Mouse (Mus musculus) hindbrain, embryonic 16.5 days (tissue): ENCODE measurements around the gene Trpv4. TPM values are rescaled to one million over a fixed set of nuclear protein-coding genes. Genes with fewer than 3 reads are reported as not detected.

ENCODE experiments used
- ATAC-seq: fragments of 200-750 bp; cut with Nextera tagmentation; 2 replicates; pipeline ENCODE4 v1.8.0; 2017; ENCODE audit warnings: moderate TSS enrichment, moderate library complexity
- H3K27ac ChIP-seq: fragments of 300-500 bp; sonication (generic); 2 replicates; pipeline ENCODE4 v1.5.1; 2014; ENCODE audit warnings: low read depth, mild to moderate bottlenecking, control low read depth, low read length, moderate library complexity
- H3K27me3 ChIP-seq: fragments of 300-500 bp; sonication (generic); replicated peaks from 2 replicates; pipeline ENCODE4 v1.6.1; 2014; ENCODE audit warnings: low read length; ENCODE audit not compliant: control insufficient read depth, insufficient read depth
- H3K36me3 ChIP-seq: fragments of 300-500 bp; sonication (generic); 2 replicates; pipeline ENCODE4 v1.6.1; 2014; ENCODE audit warnings: mild to moderate bottlenecking, low read length, moderate library complexity, mixed read lengths; ENCODE audit not compliant: control insufficient read depth, insufficient read depth
- H3K4me1 ChIP-seq: fragments of 300-500 bp; sonication (generic); 2 replicates; pipeline ENCODE4 v1.6.1; 2014; ENCODE audit warnings: low read depth, low read length; ENCODE audit not compliant: control insufficient read depth, insufficient read depth
- H3K4me2 ChIP-seq: fragments of 300-500 bp; sonication (generic); 2 replicates; pipeline ENCODE4 v1.6.1; 2014; ENCODE audit warnings: mild to moderate bottlenecking, low read length, control low read depth, moderate library complexity
- H3K4me3 ChIP-seq: fragments of 300-500 bp; sonication (generic); 2 replicates; pipeline ENCODE4 v1.5.1; 2014; ENCODE audit warnings: mild to moderate bottlenecking, low read length, control low read depth, moderate library complexity
- H3K9ac ChIP-seq: fragments of 300-500 bp; sonication (generic); 2 replicates; pipeline ENCODE4 v1.6.1; 2014; ENCODE audit warnings: low read depth, mild to moderate bottlenecking, control low read depth, low read length, moderate library complexity
- H3K9me3 ChIP-seq: fragments of 300-500 bp; sonication (generic); 2 replicates; pipeline ENCODE4 v1.6.1; 2014; ENCODE audit warnings: mild to moderate bottlenecking, low read length, moderate library complexity; ENCODE audit not compliant: control insufficient read depth
- WGBS: fragments of 180-500 bp; shearing (Covaris S2); extraction: QIAGEN DNeasy Blood & Tissue Kit; methylation state at CpG from one replicate; pipeline ENCODE4 v1.1.7; 2014; 5-methylcytosine and 5-hydroxymethylcytosine counted together
- polyA plus RNA-seq: library from polyadenylated mRNA; unstranded; fragments of >200 nt; fragmentation: Nextera tagmentation; extraction: Ambion mirVana; gene quantifications from 2 replicates; pipeline ENCODE4 v1.2.1, GENCODE M21; 2015

The Trpv4 gene
- polyA plus RNA-seq, 1 experiment from 2014 or later, result 3.0 TPM

DNA sequence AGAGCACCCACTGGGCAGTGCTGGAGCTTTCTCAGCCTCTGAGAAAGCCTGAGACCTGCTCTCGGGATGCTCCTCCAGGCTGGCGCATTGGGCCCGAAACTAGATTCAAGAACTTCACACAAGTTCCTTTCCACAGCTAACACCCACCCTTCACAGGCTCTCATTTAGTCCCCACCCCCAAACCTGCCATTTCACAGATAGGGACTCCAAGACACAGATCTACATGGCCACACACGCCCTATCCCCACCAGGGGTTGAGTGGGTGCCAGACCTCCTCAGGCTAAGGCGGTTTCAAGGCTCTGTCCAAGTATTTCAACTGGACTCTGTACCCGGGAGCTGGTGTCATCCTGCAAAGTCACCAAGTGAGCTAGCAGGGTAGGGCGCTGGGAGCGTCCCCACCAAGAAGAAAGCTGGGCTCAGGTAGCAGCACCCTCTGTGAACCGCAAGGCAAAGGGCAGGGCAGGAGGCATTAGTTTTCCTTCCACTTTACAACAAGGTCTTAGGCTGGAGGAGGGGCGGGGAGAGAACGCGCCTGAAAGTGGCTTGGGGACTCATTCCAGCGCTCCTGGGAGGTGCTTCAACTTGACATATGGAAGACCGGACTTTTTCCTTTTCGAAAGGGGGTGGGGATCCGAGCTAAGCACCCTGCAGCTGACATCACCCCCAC, 31.6 kb upstream of the Trpv4 start:
- no peaks in the 10 kb centered on the region for H3K36me3 ChIP-seq

DNA sequence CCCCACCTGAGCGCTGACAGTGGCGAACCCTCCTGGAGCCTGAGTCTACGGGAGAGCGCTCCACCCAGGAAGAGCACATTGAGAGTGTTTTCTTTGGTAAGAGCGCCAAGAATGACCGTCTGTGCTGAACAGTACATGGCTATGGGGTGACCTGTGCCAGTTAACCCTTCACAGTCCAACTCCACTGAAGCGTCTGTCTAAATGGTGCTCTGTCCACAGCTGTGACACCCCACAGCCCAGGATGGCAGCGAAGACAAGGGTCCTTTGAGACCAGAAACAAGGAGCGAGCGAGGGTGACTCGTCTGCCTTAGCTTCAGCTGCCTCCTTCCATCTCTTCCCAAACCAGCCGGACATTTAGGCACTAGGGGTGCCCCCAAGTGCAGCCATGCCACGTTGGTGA, 30.5 kb upstream of the Trpv4 start:
- Histone ChIP-seq H3K4me3 (no peak overlapping the region), H3K27ac (no peak overlapping the region), H3K4me1 (peaks cover 18% of the 10 kb centered on the region), H3K27me3 (no peaks in the 10 kb centered on the region), H3K4me2 (peak overlapping the region; percentile 21; the same call in 1 of the 2 replicates), H3K36me3 (no peaks in the 10 kb centered on the region), H3K9ac (no peak overlapping the region), H3K9me3 (no peaks in the 10 kb centered on the region)
- WGBS, result 79% methylated on average over 13 of the region's 13 CpGs
- ATAC-seq, result no peak

More for the DNA sequence above, 31.6 kb upstream of the Trpv4 start:
- H3K9me3 ChIP-seq, result no peaks in the 10 kb centered on the region
- no peaks in the 10 kb centered on the region for H3K27me3 ChIP-seq
- H3K4me2 ChIP-seq, result peak overlapping the region; percentile 82
- WGBS, result 14% methylated on average over 16 of the region's 16 CpGs
- H3K27ac ChIP-seq, result no peak overlapping the region
- H3K4me1 ChIP-seq, result peaks cover 18% of the 10 kb centered on the region
- ATAC-seq, result no peak
- peak overlapping the region; percentile 66 for H3K4me3 ChIP-seq
- peak overlapping the region; percentile 91 for H3K9ac ChIP-seq

DNA sequence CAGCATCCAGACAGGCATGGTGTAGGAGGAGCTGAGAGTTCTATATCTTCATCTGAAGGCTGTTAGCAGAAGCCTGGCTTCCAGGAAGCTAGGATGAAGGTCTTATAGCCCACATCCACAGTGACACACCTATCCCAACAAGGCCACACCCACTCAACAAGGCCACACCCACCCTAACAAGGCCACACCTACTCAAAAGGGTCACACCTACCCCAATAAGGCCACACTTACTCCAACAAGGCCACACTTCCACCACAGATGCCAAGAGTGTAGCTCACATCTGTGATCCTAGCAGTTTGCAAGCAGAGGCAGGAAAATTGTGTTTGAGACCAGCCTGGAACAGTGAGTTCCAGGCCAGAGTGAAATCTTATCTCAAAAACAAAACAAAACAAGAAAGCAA, 29.7 kb upstream of the Trpv4 start:
- Histone ChIP-seq H3K9me3 (no peaks in the 10 kb centered on the region), H3K36me3 (no peaks in the 10 kb centered on the region), H3K9ac (no peak overlapping the region), H3K4me3 (no peak overlapping the region), H3K4me1 (peaks cover 18% of the 10 kb centered on the region), H3K4me2 (no peak overlapping the region), H3K27ac (no peak overlapping the region), H3K27me3 (no peaks in the 10 kb centered on the region)
- ATAC-seq, result no peak

DNA sequence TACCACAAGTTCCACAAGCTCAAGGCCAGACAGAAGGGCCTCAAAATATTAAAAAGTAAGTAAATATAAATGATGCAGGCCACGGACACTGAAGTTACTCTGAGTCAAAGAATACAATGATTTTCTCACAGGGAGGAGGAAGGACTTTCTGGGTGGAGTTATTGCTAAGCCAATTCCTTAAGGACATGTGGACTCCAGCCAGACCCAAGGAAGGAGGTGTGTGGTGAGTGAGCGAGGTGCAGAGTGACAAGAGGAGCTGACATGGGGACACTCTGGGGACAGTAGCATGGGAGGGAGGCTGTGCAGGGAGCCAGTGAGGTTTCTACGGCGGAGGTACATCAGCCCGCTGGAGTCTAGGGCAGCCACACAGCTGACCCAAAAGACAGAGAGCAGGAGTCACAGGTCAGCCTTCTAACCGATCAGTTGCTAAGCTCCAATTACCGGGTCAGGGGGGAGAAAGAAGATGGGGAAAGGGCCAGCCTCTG, 28.5 kb upstream of the Trpv4 start:
- H3K4me1 ChIP-seq, result peaks cover 18% of the 10 kb centered on the region
- no peak overlapping the region for H3K4me2 ChIP-seq
- WGBS, result 74% methylated on average over 7 of the region's 7 CpGs
- no peak overlapping the region for H3K27ac ChIP-seq
- no peaks in the 10 kb centered on the region for H3K36me3 ChIP-seq
- H3K27me3 ChIP-seq, result no peaks in the 10 kb centered on the region
- H3K4me3 ChIP-seq, result no peak overlapping the region
- H3K9me3 ChIP-seq, result no peaks in the 10 kb centered on the region
- ATAC-seq, result no peak
- no peak overlapping the region for H3K9ac ChIP-seq

DNA sequence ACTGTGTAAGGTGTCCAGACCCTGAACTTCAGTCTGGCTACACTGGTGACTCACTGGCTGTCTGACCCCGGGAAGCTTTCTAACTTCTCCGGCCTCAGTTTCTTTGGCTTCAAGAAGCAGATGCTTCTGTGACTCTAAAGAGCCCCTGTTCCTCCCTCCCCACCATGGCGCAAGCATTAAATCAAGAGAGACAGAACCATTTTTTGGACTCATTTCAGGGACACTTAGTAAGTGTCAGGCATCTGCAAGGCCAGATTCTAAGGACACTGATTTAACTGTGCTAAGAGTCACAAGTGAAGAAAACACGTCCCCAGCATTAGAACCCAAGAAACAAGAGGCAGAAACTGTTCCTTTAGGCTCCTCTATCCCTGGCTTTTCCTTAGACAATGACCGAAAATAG, 27.8 kb upstream of the Trpv4 start:
- Histone ChIP-seq H3K4me2 (no peak overlapping the region), H3K9me3 (no peaks in the 10 kb centered on the region), H3K27me3 (no peaks in the 10 kb centered on the region), H3K4me1 (peaks cover 17% of the 10 kb centered on the region), H3K4me3 (no peak overlapping the region), H3K27ac (no peak overlapping the region), H3K9ac (no peak overlapping the region), H3K36me3 (no peaks in the 10 kb centered on the region)
- no peak for ATAC-seq
- 92% methylated on average over 5 of the region's 5 CpGs for WGBS

DNA sequence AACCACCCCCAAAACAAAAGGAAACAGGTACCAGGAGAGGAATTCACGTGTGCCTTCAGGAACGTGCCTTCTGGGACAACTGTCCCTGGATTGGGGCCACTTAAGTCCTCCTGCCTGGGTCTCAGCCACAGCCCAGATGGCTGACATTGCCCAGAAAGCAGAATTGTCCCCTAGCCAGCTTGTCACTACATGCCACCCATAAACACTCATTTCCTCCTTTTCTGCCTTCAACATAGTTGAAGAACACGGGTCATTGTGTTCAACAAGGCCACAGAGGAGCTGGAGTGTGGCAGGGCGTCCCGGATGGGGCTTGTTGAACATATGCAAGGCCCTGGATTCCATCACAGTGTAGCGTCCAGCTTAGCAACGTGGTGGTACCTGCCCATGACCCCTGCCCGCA, 23.5 kb upstream of the Trpv4 start:
- WGBS, result 82% methylated on average over 8 of the region's 8 CpGs
- Histone ChIP-seq H3K9me3 (no peaks in the 10 kb centered on the region), H3K9ac (no peak overlapping the region), H3K4me1 (peaks cover 7% of the 10 kb centered on the region), H3K4me2 (no peak overlapping the region), H3K27ac (no peak overlapping the region), H3K4me3 (no peak overlapping the region), H3K36me3 (peaks cover 3% of the 10 kb centered on the region), H3K27me3 (no peaks in the 10 kb centered on the region)
- no peak for ATAC-seq

DNA sequence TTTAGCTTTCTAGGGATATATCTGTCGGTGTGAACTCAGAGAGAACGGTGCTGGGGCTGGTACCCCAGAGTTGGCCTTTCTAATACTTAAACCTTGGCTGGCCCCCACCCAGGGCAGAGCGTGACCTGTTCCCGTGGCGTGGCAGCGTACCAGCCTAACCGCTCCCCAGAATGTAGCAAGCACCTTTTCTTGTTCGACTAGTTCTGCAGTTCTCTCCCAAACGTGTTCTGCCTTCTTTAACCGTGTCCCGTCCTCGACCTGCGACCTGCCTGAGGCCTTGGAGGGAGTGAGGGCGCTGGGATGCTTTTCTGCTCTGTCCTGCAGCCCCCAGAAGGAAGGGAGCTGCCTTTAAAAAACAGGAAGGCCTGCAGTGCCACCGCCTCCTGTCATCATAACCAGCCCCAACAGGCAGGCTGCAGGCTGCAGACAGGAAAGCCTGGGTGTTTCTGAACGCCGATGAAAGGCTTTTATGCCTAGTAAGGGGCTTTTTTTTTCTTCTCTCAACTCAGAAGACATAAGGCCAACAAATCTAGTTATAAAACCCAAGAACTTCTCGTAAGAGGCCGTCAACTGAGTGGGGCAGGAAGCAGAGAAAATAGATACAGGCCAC, 22.6 kb upstream of the Trpv4 start:
- no peak overlapping the region for H3K4me2 ChIP-seq
- no peaks in the 10 kb centered on the region for H3K27me3 ChIP-seq
- 81% methylated on average over 19 of the region's 19 CpGs for WGBS
- no peak overlapping the region for H3K9ac ChIP-seq
- H3K36me3 ChIP-seq, result peaks cover 7% of the 10 kb centered on the region
- H3K9me3 ChIP-seq, result no peaks in the 10 kb centered on the region
- no peak overlapping the region for H3K4me3 ChIP-seq
- no peak overlapping the region for H3K27ac ChIP-seq
- H3K4me1 ChIP-seq, result peaks cover 7% of the 10 kb centered on the region
- no peak for ATAC-seq

DNA sequence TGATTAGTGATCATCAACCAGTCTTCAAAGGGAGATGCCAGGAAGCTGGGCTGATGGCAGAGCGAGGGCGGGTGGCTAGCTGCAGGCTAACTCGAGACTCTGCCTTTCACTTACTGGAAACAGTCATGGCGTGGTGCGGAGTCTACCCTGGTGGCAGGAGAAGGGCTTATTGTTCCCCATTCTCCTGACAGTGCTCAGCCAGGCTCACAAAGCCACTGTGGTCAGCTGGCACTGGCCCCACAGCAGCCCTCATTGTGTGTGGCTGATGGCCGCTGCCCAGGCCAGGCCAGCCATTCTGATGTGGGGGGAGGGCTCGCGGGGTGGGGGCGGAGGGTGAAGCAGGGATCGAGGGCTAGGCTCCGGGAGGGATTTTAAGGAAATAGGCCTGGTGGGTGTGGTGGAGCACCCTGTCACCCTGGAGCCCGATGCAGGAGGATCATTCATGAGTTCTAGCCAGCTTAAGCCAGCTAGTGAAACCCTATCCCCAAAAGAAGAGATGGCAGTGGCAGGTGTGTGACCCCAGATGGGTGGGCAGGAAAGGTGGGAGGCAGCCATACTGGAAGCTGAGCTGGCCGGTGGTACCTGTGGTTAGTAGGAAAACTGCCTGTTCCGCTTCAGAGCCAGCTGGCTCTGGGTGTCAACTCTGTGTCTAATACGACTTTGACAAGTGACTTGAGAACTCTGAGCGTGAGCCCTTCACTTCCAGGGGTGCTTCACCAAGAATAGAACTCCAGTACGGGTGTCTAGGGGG, 21.8 kb upstream of the Trpv4 start:
- ATAC-seq, result peak; percentile 79; the same call in 1 of the 2 replicates
- peaks cover 7% of the 10 kb centered on the region for H3K36me3 ChIP-seq
- H3K27me3 ChIP-seq, result no peaks in the 10 kb centered on the region
- H3K4me1 ChIP-seq, result peaks cover 7% of the 10 kb centered on the region
- H3K9me3 ChIP-seq, result no peaks in the 10 kb centered on the region
- H3K9ac ChIP-seq, result no peak overlapping the region
- no peak overlapping the region for H3K27ac ChIP-seq
- H3K4me3 ChIP-seq, result no peak overlapping the region
- WGBS, result 58% methylated on average over 17 of the region's 17 CpGs
- no peak overlapping the region for H3K4me2 ChIP-seq

DNA sequence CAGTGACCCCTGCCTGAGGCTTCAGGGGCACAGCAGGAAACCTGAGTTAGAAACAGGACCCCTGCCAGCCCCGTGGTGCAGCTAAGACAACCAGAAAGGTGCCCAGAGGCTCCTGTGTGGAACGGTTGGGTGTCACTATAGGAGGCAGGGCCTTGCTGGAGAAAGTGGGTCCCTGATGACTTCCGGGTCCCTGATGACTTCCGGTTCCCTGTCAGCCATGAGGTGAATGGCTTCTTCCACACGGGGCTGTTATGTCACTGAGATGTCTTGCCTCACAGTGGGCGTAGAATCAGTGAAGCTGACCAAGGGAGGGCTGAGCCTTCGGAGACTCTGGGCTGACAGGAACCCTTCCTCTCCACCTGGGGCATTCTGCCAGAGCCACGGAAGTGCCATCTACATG, 16.4 kb upstream of the Trpv4 start:
- Histone ChIP-seq H3K27me3 (no peaks in the 10 kb centered on the region), H3K9ac (no peak overlapping the region), H3K36me3 (peaks cover 7% of the 10 kb centered on the region), H3K4me3 (no peak overlapping the region), H3K27ac (no peak overlapping the region), H3K4me1 (peaks cover 1% of the 10 kb centered on the region), H3K9me3 (no peaks in the 10 kb centered on the region), H3K4me2 (no peak overlapping the region)
- no peak for ATAC-seq
- WGBS, result 78% methylated on average over 8 of the region's 8 CpGs
